Mouse (Mus musculus): ENCODE data around the gene Clptm1.

- TF ChIP-seq CTCF (IDR thresholded peaks at IDR 0.05; ENCODE audit: borderline replicate concordance, control insufficient read depth, extremely low read depth, insufficient read depth, low read length, poor library complexity) (no peak; the same call in 1 of the 2 replicates), POLR2A (IDR thresholded peaks at IDR 0.05; ENCODE audit: control insufficient read depth, extremely low read depth, insufficient read depth, low read length, poor library complexity) (no peak)
Measured at GRCm38 (mm10) chr7:19589917-19590316, 74.9 kb downstream of the Clptm1 start.

All from thymus, adult 2 months (tissue).